Mouse (Mus musculus): ENCODE data around the gene Spdya. TPM values are rescaled to one million over a fixed set of nuclear protein-coding genes. Genes with fewer than 3 reads are reported as not detected.
"Not testable (repeated sequence)": the region's sequence is repeated elsewhere in the genome, so short reads cannot be mapped to it uniquely, and the experiment has no call there.

Spdya gene
- total RNA-seq, 2 experiments from 2014 or later = not detected

GRCm38 (mm10) chr17:71617974-71618373 is 66.1 kb downstream of the Spdya start:
- ATAC-seq (replicated peaks; ENCODE audit: low FRiP score, poor library complexity, severe bottlenecking) = peak; percentile 63

DNA sequence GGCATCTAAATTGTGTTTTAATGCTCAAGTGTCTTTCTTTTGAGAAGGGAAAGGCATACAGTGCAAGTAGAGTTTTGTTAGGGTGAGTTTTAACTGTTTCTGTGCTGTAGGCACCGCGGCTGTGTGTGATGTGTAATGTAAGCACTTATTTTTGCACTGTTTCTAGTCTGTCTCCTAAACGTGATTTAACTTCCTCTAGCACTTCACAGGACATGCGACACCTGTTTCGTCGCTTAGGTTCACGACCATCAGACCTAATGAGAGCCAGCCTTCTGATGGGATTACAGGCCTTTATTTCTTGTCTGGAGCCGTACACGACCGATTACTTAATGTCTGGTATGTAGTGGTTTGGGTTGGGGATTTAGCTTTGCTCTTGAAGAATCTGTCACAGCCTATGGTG is 79.9 kb downstream of the Spdya start:
- ATAC-seq (replicated peaks; ENCODE audit: low FRiP score, poor library complexity, severe bottlenecking) = no peak

DNA sequence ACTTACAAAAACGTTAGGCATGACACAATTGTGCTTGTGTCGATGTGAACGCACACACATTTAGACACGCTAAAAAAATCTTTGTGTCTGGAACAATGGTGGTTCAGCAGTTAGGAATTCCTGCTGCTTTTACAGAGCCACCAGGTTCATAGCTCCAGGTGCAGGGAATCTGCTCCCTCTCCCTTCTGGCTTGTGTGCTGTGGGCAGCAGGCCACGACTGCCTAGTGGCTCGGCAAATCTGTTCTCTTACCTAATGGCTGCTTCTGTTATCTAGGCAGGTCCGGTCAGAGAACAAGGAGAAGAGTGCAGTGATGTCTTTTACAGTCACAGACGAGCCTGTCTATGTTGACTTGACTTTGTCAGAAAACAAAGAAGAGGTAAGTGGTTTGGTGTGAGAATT is 81.5 kb downstream of the Spdya start:
- no peak for ATAC-seq (replicated peaks; ENCODE audit: low FRiP score, poor library complexity, severe bottlenecking)

GRCm38 (mm10) chr17:71636786-71637185 is 84.9 kb downstream of the Spdya start:
- ATAC-seq (replicated peaks; ENCODE audit: low FRiP score, poor library complexity, severe bottlenecking) = no peak

- ATAC-seq (replicated peaks; ENCODE audit: low FRiP score, poor library complexity, severe bottlenecking) = no peak
Measured at GRCm38 (mm10) chr17:71637750-71638265, 85.9 kb downstream of the Spdya start.

- ATAC-seq (replicated peaks; ENCODE audit: low FRiP score, poor library complexity, severe bottlenecking) = not testable (repeated sequence)
Measured at GRCm38 (mm10) chr17:71639056-71639455, 87.2 kb downstream of the Spdya start.

Other genes with a start within 250 kb of the Spdya start
- gene Emilin2, start 240.1 kb upstream of the Spdya start, total RNA-seq (2015; ENCODE audit: low replicate concordance) = 98.7 and 158 TPM in 2 replicates
- 88.5 and 131 TPM in 2 replicates for gene Emilin2, start 240.1 kb upstream of the Spdya start, total RNA-seq (2017; ENCODE audit: low replicate concordance)
- 5.4 and 6.5 TPM in 2 replicates for gene Gm4707, start 92.1 kb upstream of the Spdya start, total RNA-seq (2015; ENCODE audit: low replicate concordance)
- 11.9 and 15.3 TPM in 2 replicates for gene Gm4707, start 92.1 kb upstream of the Spdya start, total RNA-seq (2017; ENCODE audit: low replicate concordance)
- 152 and 306 TPM in 2 replicates for gene Smchd1, start 76.7 kb upstream of the Spdya start, total RNA-seq (2015; ENCODE audit: low replicate concordance)
- gene Smchd1, start 76.7 kb upstream of the Spdya start, total RNA-seq (2017; ENCODE audit: low replicate concordance) = 174 and 214 TPM in 2 replicates
- gene Ndc80, start 25.2 kb upstream of the Spdya start, total RNA-seq (2015; ENCODE audit: low replicate concordance) = 208 and 220 TPM in 2 replicates
- gene Ndc80, start 25.2 kb upstream of the Spdya start, total RNA-seq (2017; ENCODE audit: low replicate concordance) = 322 and 338 TPM in 2 replicates
- gene Wdr43, start 63.8 kb downstream of the Spdya start, total RNA-seq (2015; ENCODE audit: low replicate concordance) = 29.9 and 44.9 TPM in 2 replicates
- 28.5 and 45.3 TPM in 2 replicates for gene Wdr43, start 63.8 kb downstream of the Spdya start, total RNA-seq (2017; ENCODE audit: low replicate concordance)
- not detected in 2 replicates for gene Togaram2, start 121.2 kb downstream of the Spdya start, total RNA-seq (2015; ENCODE audit: low replicate concordance)
- not detected in 2 replicates for gene Togaram2, start 121.2 kb downstream of the Spdya start, total RNA-seq (2017; ENCODE audit: low replicate concordance)
- gene Pcare, start 200.8 kb downstream of the Spdya start, total RNA-seq (2015; ENCODE audit: low replicate concordance) = not detected in 2 replicates
- not detected in 2 replicates for gene Pcare, start 200.8 kb downstream of the Spdya start, total RNA-seq (2017; ENCODE audit: low replicate concordance)
- gene Clip4, start 216.4 kb downstream of the Spdya start, total RNA-seq (2015; ENCODE audit: low replicate concordance) = not detected in 2 replicates
- gene Clip4, start 216.4 kb downstream of the Spdya start, total RNA-seq (2017; ENCODE audit: low replicate concordance) = not detected in 2 replicates

All from erythroid progenitor cell, adult 5-6 weeks (primary cell).